Mouse (Mus musculus) kidney, postnatal 0 days (tissue): Measurements from ENCODE around the gene Efr3b. TPM values are rescaled to one million over a fixed set of nuclear protein-coding genes. Genes with fewer than 3 reads are reported as not detected.

Experiments
- ATAC-seq: fragments of 200-750 bp; cut with Nextera tagmentation; replicated peaks from 2 replicates; pipeline ENCODE4 v1.8.0; 2017; ENCODE audit warnings: low read depth, moderate number of reproducible peaks, moderate TSS enrichment, moderate library complexity; ENCODE audit not compliant: low FRiP score
- DNase-seq: peaks from one replicate; pipeline ENCODE4 v3.0.0-alpha.2; 2016; ENCODE audit warnings: low spot score
- H3K27ac ChIP-seq: fragments of 300-500 bp; sonication (generic); 2 replicates; pipeline ENCODE4 v1.5.1; 2014; ENCODE audit warnings: mild to moderate bottlenecking
- H3K27me3 ChIP-seq: fragments of 300-500 bp; sonication (generic); 2 replicates; pipeline ENCODE4 v1.6.1; 2014; ENCODE audit warnings: low read length, mixed read lengths; ENCODE audit not compliant: insufficient read depth
- H3K36me3 ChIP-seq: fragments of 300-500 bp; sonication (generic); 2 replicates; pipeline ENCODE4 v1.6.1; 2014; ENCODE audit warnings: low read length, mixed read lengths; ENCODE audit not compliant: insufficient read depth
- H3K4me1 ChIP-seq: fragments of 300-500 bp; sonication (generic); replicated peaks from 2 replicates; pipeline ENCODE4 v1.6.1; 2014; ENCODE audit warnings: antibody characterized with exemption, low read length, mixed read lengths; ENCODE audit not compliant: insufficient read depth
- H3K4me2 ChIP-seq: fragments of 300-500 bp; sonication (generic); 2 replicates; pipeline ENCODE4 v1.6.1; 2014; ENCODE audit warnings: mild to moderate bottlenecking, low read length, moderate library complexity, mixed read lengths
- H3K4me3 ChIP-seq: fragments of 300-500 bp; sonication (generic); replicated peaks from 2 replicates; pipeline ENCODE4 v1.5.1; 2014; ENCODE audit warnings: low read depth, low read length
- H3K9ac ChIP-seq: fragments of 300-500 bp; sonication (generic); 2 replicates; pipeline ENCODE4 v1.6.1; 2014; ENCODE audit warnings: low read depth, low read length
- H3K9me3 ChIP-seq: fragments of 300-500 bp; sonication (generic); replicated peaks from 2 replicates; pipeline ENCODE4 v1.6.1; 2016; ENCODE audit warnings: low read length, inconsistent platforms, mixed read lengths
- CTCF ChIP-seq: IDR thresholded peaks from 2 replicates; pipeline ENCODE4 v1.5.1; 2016; ENCODE audit warnings: antibody characterized with exemption, low read depth, mild to moderate bottlenecking, moderate library complexity
- WGBS: fragments of 180-500 bp; shearing (Covaris S2); extraction: QIAGEN DNeasy Blood & Tissue Kit; methylation state at CpG from one replicate; pipeline ENCODE4 v1.1.7; 2014; 5-methylcytosine and 5-hydroxymethylcytosine counted together
- polyA plus RNA-seq: library from polyadenylated mRNA; unstranded; fragments of >200 nt; fragmentation: Nextera tagmentation; extraction: Ambion mirVana; gene quantifications from 2 replicates; pipeline ENCODE4 v1.2.1, GENCODE M21; 2015

The Efr3b gene
- polyA plus RNA-seq, 1 experiment from 2014 or later: 1.1 TPM

DNA sequence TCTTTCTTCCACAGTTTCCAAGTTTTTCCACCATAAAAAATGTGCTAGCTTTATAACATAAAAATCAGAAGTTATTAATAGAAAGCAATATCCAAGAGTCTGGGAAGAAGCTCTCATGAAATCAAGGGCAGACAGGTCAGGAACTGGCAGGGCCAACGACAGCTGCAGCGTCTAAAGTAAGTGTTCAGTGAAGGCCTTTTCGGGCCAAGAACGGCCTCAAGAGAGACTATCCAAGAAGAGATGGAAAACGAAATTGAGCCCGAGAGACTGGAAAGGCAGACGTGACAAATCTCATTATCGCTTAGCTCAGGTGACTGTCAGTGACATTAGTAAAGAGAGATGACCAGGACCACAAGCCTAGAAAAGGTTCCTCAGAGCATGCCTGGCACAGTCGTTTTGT lies 19.6 kb upstream of the Efr3b start:
- TF ChIP-seq CTCF: no peak
- no peaks in the 10 kb centered on the region for H3K9me3 ChIP-seq
- H3K4me3 ChIP-seq: no peak overlapping the region
- no peak overlapping the region for H3K27ac ChIP-seq
- no peaks in the 10 kb centered on the region for H3K4me1 ChIP-seq
- no peaks in the 10 kb centered on the region for H3K36me3 ChIP-seq
- 67% methylated on average over 9 of the region's 9 CpGs for WGBS
- no peaks in the 10 kb centered on the region for H3K27me3 ChIP-seq
- ATAC-seq (no peak), DNase-seq (no peak)
- no peak overlapping the region for H3K9ac ChIP-seq
- no peak overlapping the region for H3K4me2 ChIP-seq

DNA sequence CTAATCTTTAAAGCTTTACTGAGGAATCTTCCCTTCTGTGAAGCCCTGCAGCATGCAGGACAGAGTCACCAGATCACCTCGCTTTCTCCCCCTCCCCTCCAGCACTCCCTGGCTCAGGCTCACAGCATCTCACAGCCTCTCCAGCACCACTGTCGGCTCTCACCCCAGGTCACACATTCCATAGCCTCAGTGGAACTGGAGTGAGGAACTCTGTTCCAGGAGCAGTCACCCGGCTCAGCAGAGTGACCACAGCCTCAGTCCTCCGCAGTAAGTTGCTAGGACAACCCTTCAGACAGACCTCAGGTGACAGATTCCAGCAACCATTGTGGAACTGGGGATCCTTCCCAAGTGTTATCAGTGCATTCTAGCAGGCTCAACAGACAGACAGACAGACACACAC lies 16.1 kb upstream of the Efr3b start:
- ATAC-seq (no peak), DNase-seq (no peak)
- H3K4me3 ChIP-seq: no peak overlapping the region
- H3K27me3 ChIP-seq: no peaks in the 10 kb centered on the region
- TF ChIP-seq CTCF: no peak
- H3K9me3 ChIP-seq: no peaks in the 10 kb centered on the region
- no peak overlapping the region for H3K9ac ChIP-seq
- no peak overlapping the region for H3K27ac ChIP-seq
- 29% methylated on average over 4 of the region's 4 CpGs for WGBS
- H3K4me1 ChIP-seq: no peaks in the 10 kb centered on the region
- H3K4me2 ChIP-seq: no peak overlapping the region
- H3K36me3 ChIP-seq: no peaks in the 10 kb centered on the region

DNA sequence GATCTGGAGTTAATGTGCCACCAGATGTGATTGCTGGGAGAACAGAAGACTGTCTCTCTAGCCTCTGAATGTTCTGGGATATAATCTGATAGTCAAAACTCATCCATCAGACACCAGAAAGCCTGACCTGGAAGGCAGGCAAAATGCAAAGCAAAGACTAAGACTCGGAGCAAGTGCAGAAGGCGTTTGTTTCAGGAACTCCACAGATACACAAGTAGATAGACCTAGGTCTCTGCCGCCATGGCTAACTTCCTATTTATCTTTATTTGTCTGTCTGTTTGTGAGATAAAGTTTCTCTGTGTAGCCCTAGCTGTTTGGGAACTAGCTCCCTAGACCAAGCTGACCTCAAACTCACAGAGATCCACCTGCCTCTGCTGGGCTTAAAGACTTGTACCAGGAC lies 14.9 kb upstream of the Efr3b start:
- Histone ChIP-seq H3K27me3 (no peaks in the 10 kb centered on the region), H3K9me3 (no peaks in the 10 kb centered on the region), H3K9ac (no peak overlapping the region), H3K4me2 (no peak overlapping the region), H3K4me1 (no peaks in the 10 kb centered on the region), H3K36me3 (no peaks in the 10 kb centered on the region), H3K4me3 (no peak overlapping the region), H3K27ac (no peak overlapping the region)
- no peak for DNase-seq
- 90% methylated on average over 3 of the region's 3 CpGs for WGBS
- no peak for TF ChIP-seq CTCF
- ATAC-seq: no peak

DNA sequence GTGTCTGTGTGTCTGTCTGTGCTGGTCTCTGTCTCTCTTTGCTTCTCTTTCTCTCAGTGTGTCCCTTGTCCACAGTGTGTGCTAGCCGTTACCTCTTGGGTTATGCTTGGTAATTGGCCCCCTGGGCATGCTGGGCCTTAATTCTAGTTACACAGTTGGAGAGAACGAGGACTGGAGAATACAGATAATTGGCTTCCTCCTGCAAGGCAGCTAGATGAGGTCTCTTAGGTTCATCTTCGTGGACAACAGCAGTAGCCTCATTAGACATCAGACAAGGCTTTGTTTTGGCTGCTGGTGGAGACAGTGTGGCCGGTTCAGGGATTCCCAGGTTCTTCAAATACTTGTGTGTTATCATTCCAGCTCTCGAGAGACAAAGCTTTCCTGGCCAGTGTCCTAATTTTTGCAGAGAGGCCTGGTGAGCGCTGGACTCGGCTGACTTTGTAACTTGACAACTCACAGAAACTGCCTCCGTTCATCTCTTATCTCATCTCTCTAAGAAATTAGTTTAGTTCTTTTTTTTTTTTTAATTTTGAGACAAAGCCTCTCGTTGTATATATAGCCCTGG lies 12.2 kb upstream of the Efr3b start:
- DNase-seq: no peak
- H3K36me3 ChIP-seq: no peaks in the 10 kb centered on the region

DNA sequence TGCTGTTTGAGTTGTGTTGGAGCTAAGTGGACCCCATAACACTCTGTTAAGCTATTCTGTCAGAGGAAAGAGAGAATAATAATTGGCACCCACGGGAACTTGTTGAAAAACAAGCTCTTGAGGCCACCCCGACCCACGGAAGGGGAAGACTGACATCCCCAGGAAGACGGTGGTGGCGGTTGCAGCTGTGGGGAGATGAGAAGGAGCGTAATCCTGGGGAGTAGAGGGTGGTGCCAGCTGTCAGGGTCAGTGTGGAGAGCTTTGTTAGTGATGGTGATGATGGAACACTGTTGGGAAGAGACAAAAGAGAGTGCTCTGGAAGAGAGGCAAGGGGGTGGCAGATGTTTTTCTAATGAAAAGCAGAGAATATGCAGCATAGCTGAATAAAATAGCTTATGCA lies 9.3 kb upstream of the Efr3b start:
- DNase-seq (no peak), ATAC-seq (no peak)
- no peak overlapping the region for H3K4me2 ChIP-seq
- WGBS: 46% methylated on average over 6 of the region's 6 CpGs
- no peaks in the 10 kb centered on the region for H3K27me3 ChIP-seq
- no peak for TF ChIP-seq CTCF
- no peak overlapping the region for H3K9ac ChIP-seq
- no peaks in the 10 kb centered on the region for H3K4me1 ChIP-seq
- no peaks in the 10 kb centered on the region for H3K9me3 ChIP-seq
- H3K4me3 ChIP-seq: no peak overlapping the region
- no peak overlapping the region for H3K27ac ChIP-seq
- no peaks in the 10 kb centered on the region for H3K36me3 ChIP-seq

More for the DNA sequence above, 12.2 kb upstream of the Efr3b start:
- no peaks in the 10 kb centered on the region for H3K4me1 ChIP-seq
- H3K9me3 ChIP-seq: no peaks in the 10 kb centered on the region
- ATAC-seq: no peak
- H3K27me3 ChIP-seq: no peaks in the 10 kb centered on the region
- 71% methylated on average over 9 of the region's 9 CpGs for WGBS
- TF ChIP-seq CTCF: no peak
- no peak overlapping the region for H3K27ac ChIP-seq
- no peak overlapping the region for H3K4me3 ChIP-seq
- no peak overlapping the region for H3K4me2 ChIP-seq
- no peak overlapping the region for H3K9ac ChIP-seq

DNA sequence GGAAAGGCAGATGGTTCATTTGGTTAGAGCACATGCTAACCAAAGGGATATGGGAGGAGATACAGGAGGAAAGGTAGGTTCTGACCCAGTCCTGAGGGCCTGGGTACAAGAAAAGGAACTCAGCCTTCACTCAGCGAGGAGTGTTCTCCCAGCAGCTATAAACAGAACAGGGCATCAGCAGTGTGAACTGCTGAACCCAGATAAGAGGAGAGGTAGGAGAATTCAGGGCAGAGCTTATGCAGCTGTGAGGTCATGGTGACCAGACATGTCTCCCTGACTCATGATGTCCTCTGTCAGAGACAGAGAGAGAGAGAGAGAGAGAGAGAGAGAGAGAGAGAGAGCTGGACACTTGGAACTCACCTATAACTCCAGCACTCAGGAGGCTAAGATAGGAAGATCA lies 7.3 kb upstream of the Efr3b start:
- Histone ChIP-seq H3K4me1 (no peaks in the 10 kb centered on the region), H3K4me3 (no peak overlapping the region), H3K9me3 (no peaks in the 10 kb centered on the region), H3K4me2 (no peak overlapping the region), H3K36me3 (no peaks in the 10 kb centered on the region), H3K9ac (no peak overlapping the region), H3K27ac (no peak overlapping the region), H3K27me3 (no peaks in the 10 kb centered on the region; the same call in 1 of the 2 replicates)
- ATAC-seq (no peak), DNase-seq (no peak)
- no peak for TF ChIP-seq CTCF
- 71% methylated on average over 1 of the region's 1 CpGs for WGBS

DNA sequence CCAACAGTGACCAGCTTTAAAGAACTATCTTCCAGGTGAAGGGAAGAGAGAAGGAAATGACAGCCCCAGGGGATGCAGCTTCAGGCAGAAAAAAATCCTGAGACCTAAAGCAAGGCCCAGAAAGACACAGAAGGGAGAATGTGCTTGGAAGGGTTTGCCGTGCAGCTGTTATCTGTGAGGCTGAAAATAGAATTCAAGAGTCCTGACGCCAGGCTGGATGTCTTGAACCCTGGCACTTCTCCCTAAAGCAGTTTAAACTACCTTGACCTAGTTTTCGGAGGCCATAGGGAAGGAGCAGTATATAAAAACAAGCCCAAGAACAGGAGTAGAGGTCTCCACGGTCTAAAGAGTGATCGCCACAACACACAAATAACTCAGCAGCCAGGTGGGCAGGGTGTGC lies 3.7 kb upstream of the Efr3b start:
- DNase-seq (no peak), ATAC-seq (no peak)
- Histone ChIP-seq H3K4me3 (no peak overlapping the region), H3K4me2 (no peak overlapping the region), H3K9ac (no peak overlapping the region), H3K27me3 (no peaks in the 10 kb centered on the region; the same call in 1 of the 2 replicates), H3K4me1 (no peaks in the 10 kb centered on the region), H3K9me3 (no peaks in the 10 kb centered on the region), H3K27ac (no peak overlapping the region), H3K36me3 (no peaks in the 10 kb centered on the region)
- TF ChIP-seq CTCF: no peak
- WGBS: 67% methylated on average over 5 of the region's 5 CpGs
